Mouse (Mus musculus) hindbrain, embryonic 14.5 days (tissue): ENCODE measurements around the gene Spata2. TPM values are rescaled to one million over a fixed set of nuclear protein-coding genes. Genes with fewer than 3 reads are reported as not detected.

Experiments
- ATAC-seq: fragments of 200-750 bp; cut with Nextera tagmentation; 2 replicates; pipeline ENCODE4 v1.8.0; 2017; ENCODE audit warnings: moderate number of reproducible peaks, mild to moderate bottlenecking, moderate TSS enrichment, moderate library complexity; ENCODE audit not compliant: low FRiP score
- DNase-seq: peaks from one replicate; pipeline ENCODE4 v3.0.0-alpha.2; 2015; ENCODE audit warnings: low spot score
- H3K27ac ChIP-seq: fragments of 300-500 bp; sonication (generic); 2 replicates; pipeline ENCODE4 v1.5.1; 2014; ENCODE audit warnings: mild to moderate bottlenecking, moderate library complexity
- H3K27me3 ChIP-seq: fragments of 300-500 bp; sonication (generic); 2 replicates; pipeline ENCODE4 v1.6.1; 2014; ENCODE audit warnings: mild to moderate bottlenecking, low read length, mixed read lengths; ENCODE audit not compliant: control insufficient read depth, insufficient read depth
- H3K36me3 ChIP-seq: fragments of 300-500 bp; sonication (generic); replicated peaks from 2 replicates; pipeline ENCODE4 v1.6.1; 2014; ENCODE audit not compliant: control insufficient read depth, insufficient read depth
- H3K4me1 ChIP-seq: fragments of 300-500 bp; sonication (generic); replicated peaks from 2 replicates; pipeline ENCODE4 v1.6.1; 2014; ENCODE audit warnings: antibody characterized with exemption, low read length, mixed read lengths; ENCODE audit not compliant: control insufficient read depth, insufficient read depth
- H3K4me2 ChIP-seq: fragments of 300-500 bp; sonication (generic); replicated peaks from 2 replicates; pipeline ENCODE4 v1.6.1; 2014; ENCODE audit warnings: mild to moderate bottlenecking, moderate library complexity
- H3K4me3 ChIP-seq: fragments of 300-500 bp; sonication (generic); replicated peaks from 2 replicates; pipeline ENCODE4 v1.5.1; 2014; ENCODE audit warnings: mild to moderate bottlenecking, low read length
- H3K9ac ChIP-seq: fragments of 300-500 bp; sonication (generic); 2 replicates; pipeline ENCODE4 v1.6.1; 2014
- H3K9me3 ChIP-seq: fragments of 300-500 bp; sonication (generic); 2 replicates; pipeline ENCODE4 v1.6.1; 2016; ENCODE audit warnings: low read length; ENCODE audit not compliant: control insufficient read depth
- WGBS: fragments of 180-500 bp; shearing (Covaris S2); extraction: QIAGEN DNeasy Blood & Tissue Kit; methylation state at CpG from one replicate; pipeline ENCODE4 v1.1.7; 2014; 5-methylcytosine and 5-hydroxymethylcytosine counted together
- polyA plus RNA-seq: library from polyadenylated mRNA; unstranded; fragments of >200 nt; fragmentation: Nextera tagmentation; extraction: Ambion mirVana; gene quantifications from 2 replicates; pipeline ENCODE4 v1.2.1, GENCODE M21; 2014

Gene Spata2
- polyA plus RNA-seq, 1 experiment from 2014 or later = 27.3 TPM

DNA sequence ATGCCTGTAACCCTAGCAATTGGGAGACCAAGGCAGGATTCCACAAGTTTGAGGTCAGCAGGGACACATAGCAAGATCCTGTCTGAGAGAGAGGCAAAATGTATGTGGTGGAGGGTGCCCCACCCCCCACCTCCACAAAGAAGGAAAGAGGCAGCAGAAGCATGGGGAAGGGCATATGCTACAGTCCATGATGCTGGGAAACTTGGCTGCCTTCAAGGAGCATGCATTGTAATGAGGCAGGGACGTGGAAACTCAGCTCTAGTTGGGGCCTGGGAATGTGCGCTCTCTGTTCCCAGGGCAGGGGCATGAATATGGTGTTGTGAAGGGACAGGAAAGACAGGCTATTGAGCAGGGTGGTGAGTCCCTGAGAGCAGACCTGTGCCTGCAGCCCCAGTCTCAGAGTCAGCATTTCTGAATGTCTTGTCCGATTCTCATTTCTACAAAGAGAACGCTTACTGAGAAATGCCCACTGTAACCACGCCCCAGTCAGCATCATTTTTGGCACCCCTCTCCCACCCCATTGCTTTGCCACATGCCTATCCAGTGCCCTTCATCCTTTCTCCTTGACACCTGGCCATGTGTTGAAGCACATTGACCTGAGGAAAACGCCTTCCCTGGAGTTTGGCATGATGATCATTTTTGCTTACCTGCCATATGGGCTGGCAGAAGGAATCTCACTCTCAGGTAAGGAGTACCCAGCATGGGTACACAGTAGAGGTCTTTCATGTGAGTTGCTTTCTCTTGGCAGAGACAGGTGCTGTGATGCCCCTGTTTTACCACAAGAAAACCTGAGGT is 33.4 kb downstream of the Spata2 start:
- Histone ChIP-seq H3K4me3 (no peak overlapping the region), H3K27me3 (no peaks in the 10 kb centered on the region), H3K4me2 (no peak overlapping the region), H3K27ac (no peak overlapping the region), H3K4me1 (no peaks in the 10 kb centered on the region), H3K9me3 (no peaks in the 10 kb centered on the region), H3K9ac (no peak overlapping the region), H3K36me3 (peaks cover 61% of the 10 kb centered on the region)
- DNase-seq = no peak
- ATAC-seq = no peak
- WGBS = 94% methylated on average over 6 of the region's 6 CpGs

DNA sequence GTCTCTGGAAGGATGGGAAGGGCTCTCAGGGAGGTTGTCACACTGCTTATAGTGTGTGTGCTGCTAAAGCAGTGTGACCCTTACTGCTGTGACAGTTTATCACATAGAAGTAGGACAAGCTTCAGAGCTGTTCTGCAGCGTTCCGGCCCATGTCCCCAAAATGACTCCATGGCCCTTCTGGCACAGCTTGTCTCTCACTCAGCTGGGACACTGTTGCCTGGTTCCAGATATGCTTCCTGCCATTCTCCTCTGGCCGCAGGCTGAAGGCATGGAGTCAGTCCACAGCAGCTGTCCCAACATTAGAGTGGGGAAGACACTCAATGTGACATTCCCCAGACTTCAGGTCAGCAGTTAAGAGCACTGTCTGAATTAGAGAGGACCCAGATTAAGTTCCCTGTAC is 34.1 kb downstream of the Spata2 start:
- Histone ChIP-seq H3K9ac (no peak overlapping the region), H3K36me3 (peaks cover 69% of the 10 kb centered on the region), H3K4me2 (no peak overlapping the region), H3K27ac (no peak overlapping the region), H3K4me1 (no peaks in the 10 kb centered on the region), H3K27me3 (no peaks in the 10 kb centered on the region), H3K4me3 (no peak overlapping the region), H3K9me3 (no peaks in the 10 kb centered on the region)
- DNase-seq = no peak
- ATAC-seq = no peak
- 92% methylated on average over 3 of the region's 3 CpGs for WGBS

DNA sequence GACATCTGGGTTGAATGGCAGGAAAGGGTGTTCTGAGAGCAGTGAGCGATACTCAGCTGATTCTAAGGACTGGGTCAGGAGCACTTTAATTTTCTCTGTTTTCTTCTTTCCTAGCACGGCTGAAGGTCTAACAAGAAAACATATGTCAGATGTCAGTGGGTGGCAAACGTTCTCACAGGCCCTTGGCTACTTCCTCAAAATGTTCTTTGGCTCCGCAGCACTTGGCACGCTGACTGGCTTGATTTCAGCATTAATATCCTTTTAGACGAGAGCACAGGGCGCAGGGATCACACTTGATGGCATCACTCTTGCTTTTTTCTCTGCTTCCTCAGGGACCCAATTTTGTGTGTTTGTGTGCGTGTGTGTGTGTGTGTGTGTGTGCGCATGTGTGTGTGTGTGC is 35.5 kb downstream of the Spata2 start:
- 89% methylated on average over 9 of the region's 9 CpGs for WGBS
- no peak for ATAC-seq
- peaks cover 81% of the 10 kb centered on the region for H3K36me3 ChIP-seq
- no peak overlapping the region for H3K9ac ChIP-seq
- DNase-seq = no peak
- H3K4me2 ChIP-seq = no peak overlapping the region
- H3K4me3 ChIP-seq = no peak overlapping the region
- no peaks in the 10 kb centered on the region for H3K4me1 ChIP-seq
- no peaks in the 10 kb centered on the region for H3K27me3 ChIP-seq
- H3K9me3 ChIP-seq = no peaks in the 10 kb centered on the region
- H3K27ac ChIP-seq = no peak overlapping the region

DNA sequence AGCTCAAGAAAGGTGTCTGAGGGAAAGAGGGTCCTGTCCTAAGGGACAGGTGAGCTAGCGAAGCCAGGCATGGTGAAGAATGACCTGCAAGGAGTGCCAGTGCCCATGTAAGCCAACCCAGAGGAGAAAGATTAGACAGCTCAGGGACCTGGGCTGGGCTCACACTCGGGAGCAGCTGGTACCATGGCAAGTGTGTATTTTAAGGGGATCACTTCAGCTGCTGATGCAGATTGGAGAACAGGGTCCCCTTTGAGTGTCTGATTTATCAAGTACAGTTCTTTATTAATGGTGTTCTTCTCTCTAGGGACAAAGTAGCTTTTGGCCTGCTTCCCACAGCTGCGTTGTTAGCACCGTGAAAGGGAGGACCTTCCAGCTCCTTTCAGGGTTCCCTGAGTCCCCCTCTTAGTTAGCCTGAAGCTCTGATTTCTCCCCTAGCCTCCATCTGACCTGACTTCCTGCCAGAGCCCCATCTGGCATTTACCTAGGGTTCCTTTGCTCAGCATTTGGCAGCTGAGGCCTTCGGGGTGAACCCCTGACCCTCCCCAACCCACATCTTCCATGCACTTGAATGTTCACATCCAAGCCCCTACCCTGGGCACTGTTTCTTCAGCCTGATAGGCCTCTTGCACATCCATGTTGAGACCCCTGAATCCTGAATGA is 36.2 kb downstream of the Spata2 start:
- DNase-seq (no peak), ATAC-seq (no peak)
- no peak overlapping the region for H3K4me2 ChIP-seq
- peaks cover 80% of the 10 kb centered on the region for H3K36me3 ChIP-seq
- no peaks in the 10 kb centered on the region for H3K27me3 ChIP-seq
- H3K4me1 ChIP-seq = no peaks in the 10 kb centered on the region
- WGBS = 87% methylated on average over 5 of the region's 5 CpGs
- no peak overlapping the region; the same call in 1 of the 2 replicates for H3K27ac ChIP-seq
- H3K9me3 ChIP-seq = no peaks in the 10 kb centered on the region
- H3K4me3 ChIP-seq = no peak overlapping the region
- H3K9ac ChIP-seq = no peak overlapping the region

DNA sequence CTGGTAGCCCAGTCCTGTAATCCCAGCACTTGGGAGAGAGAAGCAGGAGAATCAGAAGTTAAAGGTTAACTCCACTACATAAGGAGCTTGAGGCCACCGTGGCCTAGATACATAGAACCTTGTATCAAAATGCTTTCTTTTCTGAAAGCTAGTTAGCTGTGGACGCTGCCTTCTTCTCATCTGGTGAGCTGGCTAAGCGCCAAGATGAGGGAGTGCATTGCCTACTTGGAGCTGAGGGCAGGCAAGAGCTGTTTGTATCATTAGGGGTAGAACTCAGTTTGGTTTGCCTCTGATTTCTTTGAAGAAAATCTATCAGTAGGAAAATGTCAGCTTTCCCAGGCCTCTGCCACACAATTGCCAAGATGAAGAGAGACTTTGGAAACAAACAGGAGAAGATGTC is 38.9 kb downstream of the Spata2 start:
- no peaks in the 10 kb centered on the region for H3K9me3 ChIP-seq
- H3K27me3 ChIP-seq = no peaks in the 10 kb centered on the region
- H3K9ac ChIP-seq = no peak overlapping the region
- peaks cover 84% of the 10 kb centered on the region for H3K36me3 ChIP-seq
- no peak overlapping the region for H3K27ac ChIP-seq
- H3K4me2 ChIP-seq = no peak overlapping the region
- DNase-seq = no peak
- H3K4me3 ChIP-seq = no peak overlapping the region
- WGBS = 79% methylated on average over 3 of the region's 3 CpGs
- no peak for ATAC-seq
- no peaks in the 10 kb centered on the region for H3K4me1 ChIP-seq

DNA sequence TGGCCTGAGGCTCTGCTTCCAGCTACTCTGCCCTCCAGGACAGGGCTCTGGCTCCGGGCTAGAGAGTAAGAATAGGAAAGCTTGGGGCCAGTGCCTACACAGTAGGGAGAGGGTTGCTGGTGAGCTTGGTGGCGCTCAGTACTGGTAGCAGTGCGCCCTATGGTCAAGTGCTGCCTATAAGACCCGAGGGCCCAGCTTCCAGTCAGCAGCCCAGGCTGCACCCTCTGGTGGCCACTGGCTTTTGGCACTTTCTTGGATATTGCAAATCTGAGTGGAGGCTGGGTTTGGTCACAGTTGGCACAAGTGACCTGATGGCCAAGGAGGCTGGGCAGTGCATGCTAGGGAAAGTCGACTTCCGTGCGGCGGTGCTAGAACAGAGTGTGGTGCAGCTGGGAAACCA is 42.0 kb downstream of the Spata2 start:
- Histone ChIP-seq H3K27ac (no peak overlapping the region), H3K36me3 (peaks cover 66% of the 10 kb centered on the region), H3K9ac (no peak overlapping the region), H3K27me3 (no peaks in the 10 kb centered on the region), H3K4me1 (no peaks in the 10 kb centered on the region), H3K4me3 (no peak overlapping the region), H3K4me2 (no peak overlapping the region), H3K9me3 (no peaks in the 10 kb centered on the region)
- DNase-seq = no peak
- 94% methylated on average over 8 of the region's 8 CpGs for WGBS
- no peak for ATAC-seq

DNA sequence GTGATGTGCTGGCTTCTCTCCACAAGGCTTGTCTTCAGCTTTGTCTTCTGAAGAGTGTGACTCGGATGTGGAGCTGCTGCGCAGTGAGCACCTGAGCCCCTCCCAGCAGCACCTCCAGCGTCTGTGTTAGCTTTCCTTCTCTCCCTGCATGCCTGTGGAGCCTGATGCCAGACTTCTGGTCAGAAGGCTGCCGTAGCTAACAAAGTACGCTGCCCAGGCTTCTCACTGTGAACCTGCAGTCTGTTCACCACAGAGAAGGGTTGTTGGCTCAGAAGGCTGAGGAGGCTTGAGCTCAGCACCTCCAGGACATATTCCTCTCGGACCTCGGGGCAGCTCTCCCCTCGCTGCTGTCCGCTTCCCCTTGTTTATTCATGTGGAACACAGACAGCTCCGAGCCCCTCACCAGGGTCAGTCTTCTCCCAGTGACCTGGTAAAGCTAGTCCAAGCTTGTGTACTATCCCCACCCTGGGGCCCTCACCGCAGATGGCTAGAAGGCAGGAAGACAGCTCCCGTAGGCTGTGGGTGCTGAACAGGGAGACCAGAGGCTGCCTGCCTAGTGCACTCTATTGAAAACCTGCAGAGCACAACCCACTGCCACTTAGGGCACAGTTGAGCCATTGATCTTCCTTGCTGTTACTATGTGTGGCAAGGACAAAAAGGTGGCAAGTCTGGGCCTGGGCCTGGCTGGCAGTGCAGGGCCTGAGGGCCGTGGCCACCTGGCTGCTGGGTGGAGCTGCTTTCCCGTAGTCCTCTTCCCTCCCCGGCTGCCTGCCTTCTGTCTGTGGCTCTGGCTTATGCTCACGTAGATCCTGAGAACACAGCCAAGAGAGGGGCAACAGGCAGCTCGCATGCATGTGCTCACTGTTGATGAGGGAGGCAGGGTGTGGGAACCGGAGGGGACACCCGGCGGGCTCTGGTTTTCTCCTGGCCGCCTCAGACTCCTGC is 43.1 kb downstream of the Spata2 start:
- no peak overlapping the region for H3K9ac ChIP-seq
- H3K27me3 ChIP-seq = no peaks in the 10 kb centered on the region
- no peak overlapping the region for H3K4me2 ChIP-seq
- DNase-seq = no peak
- H3K4me3 ChIP-seq = no peak overlapping the region
- H3K9me3 ChIP-seq = no peaks in the 10 kb centered on the region
- no peak for ATAC-seq
- 88% methylated on average over 21 of the region's 21 CpGs for WGBS
- H3K4me1 ChIP-seq = no peaks in the 10 kb centered on the region
- H3K36me3 ChIP-seq = peaks cover 68% of the 10 kb centered on the region
- no peak overlapping the region for H3K27ac ChIP-seq

DNA sequence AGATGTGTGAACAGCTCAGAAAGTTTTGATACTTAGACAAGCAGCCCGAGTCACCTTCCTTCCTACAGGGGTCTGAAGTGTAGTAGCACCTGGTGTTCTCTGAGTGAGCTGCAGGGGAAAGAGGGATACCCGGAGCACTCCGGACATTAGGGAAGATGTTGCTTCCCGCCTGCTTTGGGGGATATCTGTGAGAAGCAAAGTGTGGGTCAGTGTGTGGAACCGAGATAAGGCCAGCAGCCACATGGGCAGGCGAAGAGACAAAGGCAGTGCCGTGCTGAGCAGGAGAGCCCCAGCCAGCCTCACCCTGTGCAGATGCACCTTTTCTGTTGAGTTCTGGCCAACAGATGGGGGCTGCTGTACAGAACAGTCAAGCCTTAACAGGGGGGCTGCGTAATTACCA is 45.1 kb downstream of the Spata2 start:
- H3K27me3 ChIP-seq = no peaks in the 10 kb centered on the region
- no peak for ATAC-seq
- no peak for DNase-seq
- no peak overlapping the region for H3K4me2 ChIP-seq
- peaks cover 69% of the 10 kb centered on the region for H3K36me3 ChIP-seq
- no peak overlapping the region for H3K9ac ChIP-seq
- H3K4me3 ChIP-seq = no peak overlapping the region
- H3K9me3 ChIP-seq = no peaks in the 10 kb centered on the region
- H3K4me1 ChIP-seq = no peaks in the 10 kb centered on the region
- no peak overlapping the region for H3K27ac ChIP-seq
- WGBS = 90% methylated on average over 8 of the region's 8 CpGs

DNA sequence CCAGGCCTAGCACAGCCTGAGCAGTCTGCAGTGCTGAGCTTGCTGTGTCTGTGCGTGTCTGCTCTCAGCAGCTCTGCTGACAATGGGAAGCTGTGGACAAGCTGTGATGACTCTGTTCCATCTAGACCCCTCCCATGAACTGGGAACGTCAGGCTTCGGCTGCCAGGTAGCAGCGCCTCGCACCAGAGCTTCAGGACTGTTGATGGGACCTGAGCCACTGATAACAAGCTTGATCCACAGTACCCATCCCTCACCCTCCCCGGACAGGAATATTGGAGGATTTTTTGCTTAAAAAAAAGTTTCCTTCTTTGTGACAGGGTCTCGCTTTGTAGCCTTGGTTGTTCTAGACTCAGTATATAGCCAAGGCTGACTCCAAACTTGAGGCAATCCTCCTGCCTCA is 45.5 kb downstream of the Spata2 start:
- H3K9me3 ChIP-seq = no peaks in the 10 kb centered on the region
- no peaks in the 10 kb centered on the region for H3K4me1 ChIP-seq
- H3K4me3 ChIP-seq = no peak overlapping the region
- no peaks in the 10 kb centered on the region for H3K27me3 ChIP-seq
- ATAC-seq = no peak
- no peak overlapping the region for H3K27ac ChIP-seq
- 96% methylated on average over 7 of the region's 7 CpGs for WGBS
- no peak overlapping the region for H3K9ac ChIP-seq
- H3K36me3 ChIP-seq = peaks cover 69% of the 10 kb centered on the region
- no peak for DNase-seq
- H3K4me2 ChIP-seq = no peak overlapping the region
